Mouse (Mus musculus) embryo, embryonic 11.5 days (tissue): ENCODE results near the gene Olfr6.
"Not testable (repeated sequence)": the region's sequence is repeated elsewhere in the genome, so short reads cannot be mapped to it uniquely, and the experiment has no call there.

ENCODE experiments used
- DNase-seq: peaks from one replicate; pipeline ENCODE4 v3.0.0-alpha.2; 2012; ENCODE audit warnings: low read depth, low spot score

The Olfr6 gene

GRCm38 (mm10) chr7:106963837-106964236 lies at the start of gene Olfr6:
Gene Olfr6 (minus strand): TSS chr7:106963937.
- DNase-seq = no peak

- DNase-seq = no peak
Observed at GRCm38 (mm10) chr7:107005972-107006371, 42.2 kb upstream of the Olfr6 start, which contains the start of gene Olfr2. Gene Olfr2 (minus strand): TSS chr7:107006072.

GRCm38 (mm10) chr7:107004169-107004568 lies 40.4 kb upstream of the Olfr6 start:
- DNase-seq = no peak

DNA sequence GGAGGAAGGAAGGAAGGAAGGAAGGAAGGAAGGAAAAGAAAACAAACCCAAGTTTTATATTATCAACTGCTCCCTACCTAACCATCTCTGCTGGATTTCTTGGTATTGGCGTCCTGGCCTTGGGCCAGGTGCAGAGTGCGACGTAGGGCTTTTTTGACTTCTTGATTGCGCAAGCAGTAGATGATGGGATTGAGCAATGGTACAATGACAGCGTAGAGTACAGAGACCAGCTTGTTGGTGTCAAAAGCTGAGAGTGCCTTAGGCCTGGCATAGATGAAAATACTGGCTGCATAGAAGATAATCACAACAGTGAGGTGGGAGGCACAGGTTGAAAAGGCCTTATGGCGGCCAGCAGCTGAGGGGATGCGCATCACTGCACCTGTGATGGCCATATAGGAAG lies 37.1 kb upstream of the Olfr6 start:
- no peak for DNase-seq

GRCm38 (mm10) chr7:106985236-106985635 lies 21.5 kb upstream of the Olfr6 start:
- no peak for DNase-seq

DNA sequence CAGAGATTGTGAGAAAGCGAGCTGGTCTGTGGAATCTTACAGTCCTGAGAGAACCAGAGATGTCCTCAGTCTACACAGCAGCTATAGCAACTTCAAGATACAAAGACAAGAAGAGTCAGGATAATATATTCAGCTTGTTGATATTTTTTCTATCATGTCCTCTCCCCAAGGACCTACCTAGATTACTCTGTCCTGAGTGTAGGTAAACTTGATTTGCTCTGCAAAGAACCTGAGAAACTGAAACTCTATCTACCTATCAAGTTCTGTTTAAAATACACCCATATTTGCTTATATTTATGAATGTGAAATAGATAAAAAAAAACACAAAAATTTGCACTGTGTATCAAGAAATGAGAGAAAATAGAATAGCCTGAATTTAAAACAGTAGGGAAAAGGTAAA lies 11.6 kb upstream of the Olfr6 start, which contains the start of gene Olfr711:
Gene Olfr711, minus strand, starts transcription at position 101 of the 400 bp plus-strand sequence.
- DNase-seq = no peak

DNA sequence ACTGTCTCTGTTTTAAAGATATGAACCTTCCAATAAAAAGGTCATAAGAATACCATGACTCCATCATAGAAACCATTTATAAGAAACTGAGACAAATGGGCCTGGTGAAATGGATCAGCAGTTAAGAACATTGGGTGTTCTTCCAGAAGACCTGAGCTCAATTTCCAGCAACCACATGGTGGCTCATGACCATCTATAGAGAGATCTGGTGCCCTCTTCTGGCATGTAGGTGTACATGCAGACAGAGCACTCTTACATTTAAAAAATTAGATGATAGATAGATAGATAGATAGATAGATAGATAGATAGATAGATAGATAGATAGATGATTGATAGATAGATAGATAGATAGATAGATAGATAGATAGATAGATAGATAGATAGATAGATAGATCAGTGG lies 3.8 kb upstream of the Olfr6 start:
- not testable (repeated sequence) for DNase-seq

- DNase-seq = no peak
Observed at GRCm38 (mm10) chr7:106948212-106948611, 15.5 kb downstream of the Olfr6 start, which contains the start of gene Olfr710. Gene Olfr710 (minus strand): TSS chr7:106948312.

DNA sequence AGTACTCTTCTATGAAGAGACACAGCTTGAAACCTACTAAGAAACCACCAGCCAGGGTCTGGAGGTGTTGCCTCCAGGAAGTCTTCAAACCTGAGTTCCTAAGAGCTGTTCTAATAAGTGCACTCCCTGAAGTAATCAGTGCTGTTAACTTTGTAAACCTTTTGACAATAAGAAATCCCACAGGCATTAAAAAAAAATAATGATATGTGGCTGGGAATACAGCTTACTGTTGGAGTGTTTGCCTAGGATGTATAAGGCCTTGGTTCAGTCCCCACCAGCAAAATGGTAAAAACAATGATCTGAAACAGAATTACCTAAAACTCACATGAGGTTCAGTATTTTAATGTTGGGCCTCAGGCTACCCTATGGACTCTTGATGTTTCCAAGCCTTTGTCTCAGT lies 31.6 kb downstream of the Olfr6 start, which contains the start of gene Olfr709-ps1:
Gene Olfr709-ps1, minus strand, starts transcription at position 101 of the 400 bp plus-strand sequence.
- DNase-seq = no peak

DNA sequence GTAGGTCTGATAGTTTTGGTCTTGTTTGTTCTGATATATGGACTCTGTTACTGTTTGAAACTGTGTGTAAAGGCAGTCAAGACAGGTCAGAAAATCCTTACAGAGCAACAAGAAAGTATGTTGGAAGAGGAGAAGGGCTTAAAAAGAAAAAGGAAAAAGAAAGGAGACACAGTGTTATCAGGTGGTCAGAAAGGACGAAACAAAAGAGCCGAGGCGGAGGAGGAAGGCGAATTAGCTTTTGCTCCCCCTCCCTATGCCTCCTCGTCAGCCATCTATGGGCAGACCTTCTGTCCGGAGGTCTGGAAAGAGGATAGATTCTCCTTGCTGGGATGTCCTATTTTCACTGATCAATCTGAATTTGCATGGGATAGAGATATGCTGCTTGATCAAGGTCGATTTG lies 42.8 kb downstream of the Olfr6 start:
- DNase-seq = not testable (repeated sequence)

GRCm38 (mm10) chr7:106907676-106908075 lies 56.1 kb downstream of the Olfr6 start, which contains the start of gene Olfr1532-ps1:
Gene Olfr1532-ps1 (plus strand): TSS chr7:106908001.
- DNase-seq = no peak
